Mouse (Mus musculus) urinary bladder, adult 2 months (tissue): ENCODE measurements around the gene Dnajc25. TPM values are rescaled to one million over a fixed set of nuclear protein-coding genes. Genes with fewer than 3 reads are reported as not detected.

Experiments
- DNase-seq: peaks from one replicate; pipeline ENCODE4 v3.0.0; 2022; ENCODE audit warnings: low spot score
- polyA plus RNA-seq: library from polyadenylated mRNA; depleted of rRNA; stranded (reverse); fragments of >200 nt; gene quantifications from 2 replicates; pipeline ENCODE4 v1.2.3, GENCODE M21; 2012; rRNA removed

Dnajc25 gene
- polyA plus RNA-seq: 10.2 and 10.8 TPM in 2 replicates

GRCm38 (mm10) chr4:58994762-58995161 is at the start of gene Dnajc25:
TSS of gene Dnajc25 (plus strand) at chr4:58995062.
- no peak for DNase-seq

- DNase-seq: no peak
These were observed 46.5 kb upstream of the Dnajc25 start for GRCm38 (mm10) chr4:58948391-58948790.

GRCm38 (mm10) chr4:58952630-58953029 is 42.2 kb upstream of the Dnajc25 start:
- DNase-seq: no peak

DNA sequence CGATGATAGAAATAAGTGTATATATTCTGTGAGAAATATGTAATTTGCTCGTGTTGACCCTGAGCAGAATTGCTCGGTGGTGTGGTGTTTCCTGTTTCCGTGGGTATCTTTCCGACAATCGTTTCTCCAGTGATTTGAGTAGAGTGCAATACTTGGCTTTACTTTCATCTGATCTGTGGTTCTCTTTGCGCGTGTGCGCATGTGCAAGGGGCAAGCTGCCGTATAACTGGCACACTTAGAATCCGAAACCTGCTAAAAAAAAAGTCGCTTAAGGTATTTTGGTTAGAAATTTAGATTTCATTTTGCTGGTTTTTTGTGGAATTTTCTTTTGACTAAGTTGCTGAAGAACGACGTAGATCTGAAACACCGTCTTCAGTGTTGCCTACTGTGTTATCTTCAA is 33.1 kb upstream of the Dnajc25 start:
- no peak for DNase-seq

DNA sequence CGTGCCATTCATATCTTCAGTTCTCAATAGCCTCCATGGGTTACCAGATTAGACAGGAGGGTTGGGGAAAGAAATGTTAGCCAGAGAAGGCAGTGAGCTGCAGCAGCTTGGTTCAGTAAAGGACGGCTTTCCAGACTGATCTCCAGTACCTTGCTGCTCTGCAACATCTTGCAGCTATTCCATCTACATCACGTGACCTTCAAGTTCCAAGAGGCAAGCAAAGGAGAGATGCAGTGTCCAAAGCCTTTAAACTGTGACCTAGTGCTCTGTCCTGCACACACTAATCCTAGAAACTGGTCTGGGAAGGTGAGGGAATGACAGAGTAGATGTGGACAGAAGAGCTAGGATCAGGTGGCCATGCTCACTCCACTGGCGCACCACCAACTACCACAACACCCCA is 31.6 kb upstream of the Dnajc25 start:
- DNase-seq: no peak

DNA sequence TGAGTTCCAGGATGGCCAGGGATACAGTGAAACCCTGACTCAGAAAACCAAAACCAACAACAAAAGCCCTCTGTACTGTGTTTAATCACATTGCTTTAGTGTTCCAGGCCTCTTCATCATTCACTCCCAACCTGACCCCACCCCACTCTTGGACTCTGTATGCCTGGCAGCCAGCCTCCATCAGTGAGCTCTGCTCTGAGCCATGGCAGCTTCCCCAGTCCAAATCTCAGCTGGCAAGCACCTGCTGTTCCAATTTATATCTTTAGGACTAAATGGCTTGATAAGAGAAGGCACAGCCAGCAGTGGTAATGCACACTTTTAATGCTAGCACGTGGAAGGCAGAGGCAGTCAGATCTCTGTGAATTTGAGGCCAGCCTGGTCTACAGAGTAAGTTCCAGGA is 29.7 kb upstream of the Dnajc25 start:
- DNase-seq: no peak

DNA sequence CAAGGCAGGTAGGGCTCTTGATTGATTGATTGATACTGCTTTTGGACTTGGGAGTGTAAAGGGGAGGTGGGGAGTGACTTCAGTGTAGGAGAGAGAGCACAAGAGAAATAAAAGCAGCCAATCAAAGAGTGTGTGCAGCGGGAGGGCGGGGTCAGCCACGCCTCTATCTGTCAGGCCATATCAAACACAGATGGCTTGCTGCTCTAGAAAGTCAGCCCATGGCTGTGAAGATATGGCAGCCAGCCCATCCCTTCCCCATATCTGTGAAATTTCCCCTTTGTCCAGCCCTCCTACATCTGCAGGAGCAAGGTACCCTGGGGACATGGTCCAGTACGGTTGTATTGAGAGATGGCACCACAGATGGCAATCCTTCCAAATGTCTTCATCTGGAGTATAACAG is 24.2 kb upstream of the Dnajc25 start:
- no peak for DNase-seq

DNA sequence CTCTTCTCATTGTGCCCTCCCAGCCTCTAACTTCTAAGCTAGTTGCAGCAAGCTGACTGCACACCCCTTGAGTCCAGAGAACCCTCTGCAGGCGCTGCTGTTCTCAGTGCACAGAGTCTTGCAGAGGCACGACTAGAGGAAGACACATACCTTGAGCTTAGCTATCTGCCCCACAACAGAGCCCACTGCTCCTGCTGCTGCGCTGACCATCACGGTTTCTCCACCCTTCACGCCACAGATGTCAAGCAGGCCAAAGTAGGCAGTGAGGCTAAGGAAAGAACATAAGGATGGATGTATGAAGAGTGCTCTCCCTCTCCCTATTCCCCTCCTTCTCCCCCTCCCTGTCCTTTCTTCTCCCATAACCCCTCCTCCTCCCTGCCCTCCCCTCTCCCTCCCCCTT is 19.2 kb upstream of the Dnajc25 start:
- no peak for DNase-seq

GRCm38 (mm10) chr4:58981421-58981820 is 13.4 kb upstream of the Dnajc25 start:
- no peak for DNase-seq

- DNase-seq: no peak
These were observed 12.1 kb upstream of the Dnajc25 start for GRCm38 (mm10) chr4:58982806-58983205.

DNA sequence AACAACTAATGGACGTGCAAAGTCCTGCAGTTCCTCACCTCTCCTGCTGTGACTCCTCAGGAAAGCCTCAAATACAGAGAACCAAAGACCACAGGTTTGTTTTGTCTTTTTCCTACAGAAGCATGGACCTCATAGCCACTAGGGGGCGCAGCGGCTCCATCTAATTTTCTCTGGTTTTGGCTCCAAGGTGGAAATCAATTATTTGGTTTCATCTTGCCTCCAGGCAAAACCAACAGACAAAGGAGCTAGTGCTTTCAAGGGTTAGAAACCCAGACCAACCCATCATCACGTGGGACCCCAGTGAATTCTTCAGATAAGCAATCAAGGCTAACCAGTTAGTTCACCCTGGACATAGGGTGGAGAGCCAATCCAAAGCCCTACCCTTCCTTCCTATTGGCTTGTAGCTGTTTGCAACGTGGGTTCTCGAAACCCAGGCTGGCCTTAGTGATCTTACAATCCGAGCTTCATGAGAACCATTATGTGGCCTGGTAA is 9.7 kb upstream of the Dnajc25 start:
- DNase-seq: peak; percentile 75

DNA sequence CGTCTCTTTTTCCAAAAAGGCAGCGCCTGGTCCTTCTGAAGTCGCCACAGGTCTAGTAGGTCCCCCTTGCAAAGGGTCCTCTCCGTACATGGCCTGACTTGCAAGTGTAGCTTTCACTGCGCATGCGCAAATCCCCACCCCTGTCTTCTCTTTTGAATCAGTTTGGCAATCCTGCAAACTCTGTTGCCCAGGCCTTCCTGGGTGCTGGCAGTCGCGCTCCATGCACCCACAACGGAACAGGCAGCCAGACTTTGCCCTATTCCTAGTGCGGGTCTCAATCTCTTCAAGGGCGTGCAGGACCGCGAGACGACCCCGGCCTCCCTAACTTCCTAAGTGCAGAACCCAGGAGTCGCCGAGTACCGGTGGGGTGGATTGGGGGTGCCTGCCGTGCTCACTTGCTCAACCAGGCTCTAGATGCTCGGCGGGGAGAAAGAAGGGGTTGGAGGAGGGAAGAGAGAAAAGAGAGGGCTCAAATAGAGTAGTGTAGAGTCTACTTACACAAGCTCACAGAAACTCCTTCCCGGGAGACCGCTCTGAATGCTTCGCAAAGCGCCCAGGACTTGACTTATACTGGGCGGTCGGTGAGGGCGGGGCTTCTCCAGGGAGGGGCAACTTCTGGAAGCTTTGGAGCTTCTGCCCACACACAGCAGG is 8.2 kb upstream of the Dnajc25 start, which contains the start of gene Ptgr1:
TSS of gene Ptgr1 (minus strand) at position 580 of the 651 bp plus-strand sequence.
- peak; percentile 65 for DNase-seq

GRCm38 (mm10) chr4:58989303-58989898 is 5.5 kb upstream of the Dnajc25 start:
- DNase-seq: no peak

- DNase-seq: no peak
These were observed 4.0 kb upstream of the Dnajc25 start for GRCm38 (mm10) chr4:58990609-58991434.

DNA sequence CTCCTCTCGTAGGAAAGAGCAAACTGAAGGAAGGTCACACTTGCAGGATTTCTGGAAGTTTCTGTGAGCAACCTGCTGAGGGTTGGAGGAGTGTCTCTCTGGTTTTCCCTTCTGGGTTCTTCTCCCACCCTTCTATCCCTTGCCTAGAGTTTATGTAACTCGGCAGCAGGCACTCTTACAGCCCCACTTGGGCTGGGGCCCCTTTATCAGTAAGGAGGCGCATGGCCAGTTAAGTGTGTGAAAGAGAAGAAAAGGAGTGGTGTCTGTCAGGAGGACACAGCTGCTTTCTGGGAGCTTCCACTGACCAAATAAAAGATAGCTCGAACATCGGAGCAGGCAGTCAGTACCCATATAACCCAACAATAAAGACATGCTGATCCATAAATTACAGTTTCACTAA is 2.7 kb upstream of the Dnajc25 start:
- DNase-seq: no peak

DNA sequence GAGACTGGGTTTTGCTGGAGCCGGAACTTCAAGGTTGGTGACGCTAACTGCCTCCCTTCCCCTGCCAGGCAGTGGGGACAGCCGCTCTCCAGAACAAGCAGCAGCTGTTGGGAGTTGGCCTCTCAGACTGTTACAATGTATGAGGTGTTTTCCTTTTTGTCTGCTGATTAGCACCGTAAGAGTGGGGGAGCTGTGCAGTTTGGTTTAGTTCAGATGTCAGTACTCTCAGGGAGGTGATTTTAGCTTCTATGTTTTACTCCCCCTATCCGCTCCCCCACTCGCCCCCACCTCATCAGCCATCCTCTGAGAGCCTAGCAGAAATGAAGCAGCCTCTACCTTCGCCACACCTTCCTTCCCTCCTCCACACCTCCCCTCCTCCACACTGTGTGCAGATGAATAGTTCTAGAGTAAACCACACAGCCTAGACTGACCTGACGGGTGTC is 410 bp downstream of the Dnajc25 start:
- DNase-seq: no peak

- DNase-seq: no peak
These were observed 2.2 kb downstream of the Dnajc25 start for GRCm38 (mm10) chr4:58997081-58997480.

DNA sequence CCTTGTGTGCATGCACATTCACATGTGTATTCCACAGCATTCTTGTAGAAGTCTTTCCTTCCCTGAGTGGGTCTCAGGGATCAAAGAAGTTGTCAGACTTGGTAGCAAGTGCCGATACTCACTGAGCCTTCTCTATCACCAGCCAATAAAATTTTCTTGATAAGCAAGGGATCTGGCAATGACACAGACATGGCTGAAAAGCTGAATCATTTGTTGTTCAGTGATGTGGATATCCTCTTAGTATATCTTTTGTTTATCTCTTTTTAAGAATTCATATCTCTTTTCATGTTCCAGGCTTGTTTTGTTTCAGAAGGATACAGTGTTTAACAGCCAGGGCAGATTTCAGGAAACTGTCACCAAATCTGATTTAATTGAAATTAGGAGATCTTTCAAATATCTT is 3.8 kb downstream of the Dnajc25 start:
- DNase-seq: no peak

GRCm38 (mm10) chr4:58999686-59000085 is 4.8 kb downstream of the Dnajc25 start:
- DNase-seq: no peak

GRCm38 (mm10) chr4:59000614-59001013 is 5.8 kb downstream of the Dnajc25 start:
- DNase-seq: no peak

DNA sequence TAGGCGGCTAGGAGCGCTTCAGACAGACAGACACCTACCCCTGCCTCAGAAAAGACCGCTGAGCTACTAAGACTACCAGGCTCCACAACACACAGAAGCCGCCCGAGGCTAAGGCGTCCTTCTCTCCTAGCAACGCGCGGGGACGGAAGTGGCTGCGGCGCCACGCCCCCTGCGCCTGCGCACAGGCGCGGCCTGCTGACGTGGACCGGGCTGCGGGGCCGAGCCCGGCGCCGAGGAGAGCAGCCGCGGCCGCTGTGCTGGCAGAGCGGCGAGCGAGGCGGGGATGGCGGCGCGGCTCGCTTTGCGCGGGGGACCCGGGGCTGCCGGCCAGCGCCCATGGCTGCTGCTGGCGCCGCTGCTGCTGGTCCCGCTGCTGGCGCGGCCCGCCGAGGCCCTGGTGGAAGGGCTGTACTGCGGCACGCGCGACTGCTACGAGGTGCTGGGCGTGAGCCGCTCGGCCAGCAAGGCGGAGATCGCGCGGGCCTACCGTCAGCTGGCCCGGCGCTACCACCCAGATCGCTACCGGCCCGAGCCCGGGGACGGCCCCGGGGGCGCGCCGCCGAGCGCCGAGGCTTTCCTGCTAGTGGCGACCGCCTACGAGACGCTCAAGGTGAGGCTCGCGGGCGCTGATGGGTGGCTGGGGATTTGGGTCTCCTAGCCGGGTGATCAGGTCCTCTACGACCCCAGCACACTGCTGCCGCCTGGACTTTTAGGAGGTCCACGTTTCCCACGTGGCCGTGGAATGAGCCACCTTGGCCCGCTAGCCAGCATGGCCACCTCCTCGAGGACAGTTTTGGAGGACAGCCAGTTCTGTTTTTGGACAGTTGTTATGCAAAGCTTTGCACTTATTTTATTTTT is 8.3 kb downstream of the Dnajc25 start, which contains the start of gene Gm20503:
TSS of gene Gm20503 (plus strand) at position 263 of the 858 bp plus-strand sequence.
- peak; percentile 85 for DNase-seq
